Mouse (Mus musculus) erythroblast, embryonic 14.5 days (primary cell): Measurements from ENCODE around the gene Miox.

ENCODE experiments used
- GATA1 ChIP-seq: IDR thresholded peaks from 2 replicates; pipeline ENCODE4 v1.6.1; 2012; ENCODE audit warnings: low read length, inconsistent platforms, mixed read lengths
- TAL1 ChIP-seq: IDR thresholded peaks from 3 replicates; pipeline ENCODE4 v1.6.1; 2012; ENCODE audit warnings: low read length, inconsistent platforms, mixed read lengths

GRCm38 (mm10) chr15:89314511-89315189, 19.5 kb upstream of the Miox start:
- no peak for TF ChIP-seq GATA1
- no peak for TF ChIP-seq TAL1
